Mouse (Mus musculus) kidney, postnatal 25 days (tissue): ENCODE data around the gene Cfap126.
"Not testable (repeated sequence)": the region's sequence is repeated elsewhere in the genome, so short reads cannot be mapped to it uniquely, and the experiment has no call there.

Experiments
- DNase-seq, 2 experiments: peaks; one replicate each; pipeline ENCODE4 v3.0.0; 2021; ENCODE audit warnings: mixed read lengths in 2 of 2

Gene Cfap126

DNA sequence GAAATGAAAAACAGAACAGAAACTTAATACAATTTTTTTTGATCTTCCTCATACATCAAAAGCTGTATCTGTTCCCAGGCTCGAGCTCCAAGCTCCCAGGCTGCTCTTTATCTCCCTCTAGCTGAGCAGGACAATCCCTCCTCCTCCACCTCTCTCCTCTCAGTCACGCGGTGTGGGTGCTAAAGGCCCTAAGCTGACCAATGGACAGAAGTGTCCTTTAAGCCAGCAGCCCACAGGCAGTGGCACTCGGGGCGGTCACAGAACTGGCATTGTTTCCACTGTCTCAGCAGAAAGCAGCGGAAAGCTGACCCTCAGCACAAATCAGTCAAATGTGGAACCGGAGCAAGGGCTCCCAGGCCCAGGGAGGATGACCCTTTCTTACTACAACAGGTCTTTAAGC is 15.5 kb downstream of the Cfap126 start:
- peak; percentile 82 to 95 for DNase-seq

GRCm38 (mm10) chr1:171130971-171131370 is 17.3 kb downstream of the Cfap126 start:
- DNase-seq = peak; percentile 50 to 63

DNA sequence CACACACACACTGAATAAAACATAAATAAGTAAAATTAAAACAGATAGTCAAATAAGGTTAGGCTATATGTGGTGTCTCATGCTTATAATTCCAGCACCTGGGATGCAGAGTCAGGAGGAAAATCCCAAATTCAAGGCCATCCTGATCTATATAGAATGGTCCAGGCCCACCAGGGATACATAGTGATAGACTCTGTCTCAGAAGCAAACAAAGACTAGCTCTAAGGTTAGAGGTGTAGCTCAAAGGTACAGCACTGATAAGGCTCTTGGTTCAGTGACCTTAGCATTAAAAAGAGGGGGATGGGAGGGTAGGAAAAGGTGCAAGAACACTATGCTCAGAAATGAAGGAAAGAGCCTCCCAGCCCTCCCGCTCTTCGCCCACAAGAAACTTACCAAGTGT is 21.9 kb downstream of the Cfap126 start:
- DNase-seq = no peak

DNA sequence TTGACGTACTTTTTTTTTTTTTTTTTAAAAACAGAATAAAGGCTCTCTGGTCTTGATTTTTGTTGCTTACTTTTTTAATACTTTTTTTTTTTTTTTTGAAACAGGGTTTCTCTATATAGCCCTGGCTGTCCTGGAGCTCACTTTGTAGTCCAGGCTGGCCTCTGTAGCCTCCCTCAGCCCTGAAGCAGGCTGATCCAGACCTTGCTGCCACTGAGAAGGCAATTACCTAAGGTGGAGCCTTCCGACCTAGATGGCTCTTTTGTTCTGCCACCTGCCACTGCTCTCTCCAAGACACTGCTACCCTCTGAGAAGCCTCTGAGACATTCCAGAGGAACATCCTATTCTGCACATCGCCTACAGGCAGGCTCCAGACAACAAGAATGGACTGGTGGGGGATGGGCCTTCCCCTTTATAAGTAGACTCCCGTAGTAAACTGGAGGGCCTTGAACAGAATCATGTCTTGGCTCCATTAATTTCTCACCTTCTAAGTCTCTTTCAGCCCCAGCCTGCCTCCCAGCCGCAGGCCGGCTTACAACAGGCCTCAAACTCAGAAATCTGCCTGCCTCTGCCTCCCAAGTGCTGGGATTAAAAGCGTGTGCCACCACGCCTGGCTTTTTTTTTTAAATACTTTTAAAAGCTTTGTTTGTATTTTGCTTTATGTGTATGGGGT is 23.9 kb downstream of the Cfap126 start:
- DNase-seq = not testable (repeated sequence)

DNA sequence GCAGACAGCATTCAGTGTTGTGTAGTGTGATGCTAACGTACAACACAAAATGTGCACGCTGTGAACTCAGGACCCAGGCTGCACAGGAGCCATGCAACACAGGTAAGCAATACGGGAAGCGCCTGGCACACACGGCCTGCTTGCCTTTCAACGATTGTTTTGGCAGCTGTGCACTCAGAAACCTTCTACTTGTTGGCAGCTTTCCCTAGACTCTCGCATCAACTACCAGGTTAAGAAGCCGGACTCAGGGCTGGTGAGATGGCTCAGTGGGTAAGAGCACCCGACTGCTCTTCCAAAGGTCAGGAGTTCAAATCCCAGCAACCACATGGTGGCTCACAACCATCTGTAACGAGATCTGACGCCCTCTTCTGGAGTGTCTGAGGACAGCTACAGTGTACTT is 29.3 kb downstream of the Cfap126 start:
- peak; percentile 64 to 80 for DNase-seq

DNA sequence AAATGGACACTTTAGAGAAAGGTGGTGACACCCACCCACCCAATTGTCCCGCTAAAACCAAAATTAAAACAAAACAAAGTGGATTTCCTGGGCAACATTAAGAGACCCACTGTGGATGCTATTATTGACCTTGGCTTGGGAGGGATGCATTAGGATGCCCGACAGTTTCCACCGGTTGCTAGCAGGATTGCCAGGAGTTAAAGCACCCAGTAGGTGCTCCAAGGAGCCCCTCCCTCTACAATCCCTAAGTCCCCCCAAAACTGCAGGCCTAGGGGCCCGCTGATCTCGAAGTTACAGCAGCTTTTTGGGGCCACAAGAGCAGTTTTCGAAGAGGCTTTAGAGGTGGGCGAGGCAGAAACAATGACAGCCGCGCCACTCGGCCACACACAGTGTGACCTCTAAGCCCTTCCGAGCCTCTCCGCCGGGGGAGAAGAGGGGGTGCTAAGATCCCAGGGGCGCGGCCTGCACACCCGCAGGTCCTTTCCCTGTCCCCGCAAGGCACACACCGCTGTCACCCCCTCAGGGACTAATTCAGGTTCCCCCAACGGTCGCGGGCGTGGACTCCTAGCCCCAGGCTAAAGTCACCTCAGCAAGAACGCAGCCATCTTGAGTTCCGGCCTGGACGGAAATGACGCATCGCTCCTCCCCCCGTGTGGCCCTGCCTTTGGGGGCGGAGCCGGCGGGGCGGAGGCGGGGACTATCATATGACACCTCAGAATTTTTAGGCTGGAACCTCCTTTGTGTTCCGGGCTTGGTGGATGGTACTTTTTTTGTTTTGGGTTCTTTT is 36.4 kb downstream of the Cfap126 start, which contains the start of the genes Sdhc and Mpz:
TSS of gene Sdhc (minus strand) at position 630 of the 787 bp plus-strand sequence.
TSS of gene Mpz (plus strand) at position 738 of the 787 bp plus-strand sequence.
- peak; percentile 96 to 97 for DNase-seq

- DNase-seq = no peak
These were observed 37.2 kb downstream of the Cfap126 start for GRCm38 (mm10) chr1:171150838-171151391.

DNA sequence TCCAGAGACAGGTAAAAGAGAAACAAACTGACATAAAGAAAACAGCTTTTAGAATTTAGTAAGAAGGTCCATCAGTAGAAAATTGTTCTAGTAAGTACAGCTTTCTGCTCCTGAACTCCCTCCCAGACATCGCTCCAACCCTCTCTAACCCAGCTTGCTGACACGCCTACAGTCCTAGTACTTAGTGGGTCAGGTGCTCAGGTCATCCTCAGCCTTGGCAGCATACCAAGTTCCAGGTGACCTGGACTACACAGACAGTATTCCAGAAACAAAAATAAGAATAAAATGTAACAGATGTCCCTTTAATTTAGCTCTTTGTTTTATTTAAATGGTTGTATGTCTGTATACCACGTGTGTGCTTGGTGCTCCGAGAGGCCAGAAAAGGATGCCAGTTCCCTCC is 38.2 kb downstream of the Cfap126 start:
- DNase-seq = peak; percentile 46 to 74

- DNase-seq = no peak
These were observed 42.9 kb downstream of the Cfap126 start for GRCm38 (mm10) chr1:171156644-171157043.

- no peak for DNase-seq
These were observed 44.2 kb downstream of the Cfap126 start for GRCm38 (mm10) chr1:171157965-171158364.

DNA sequence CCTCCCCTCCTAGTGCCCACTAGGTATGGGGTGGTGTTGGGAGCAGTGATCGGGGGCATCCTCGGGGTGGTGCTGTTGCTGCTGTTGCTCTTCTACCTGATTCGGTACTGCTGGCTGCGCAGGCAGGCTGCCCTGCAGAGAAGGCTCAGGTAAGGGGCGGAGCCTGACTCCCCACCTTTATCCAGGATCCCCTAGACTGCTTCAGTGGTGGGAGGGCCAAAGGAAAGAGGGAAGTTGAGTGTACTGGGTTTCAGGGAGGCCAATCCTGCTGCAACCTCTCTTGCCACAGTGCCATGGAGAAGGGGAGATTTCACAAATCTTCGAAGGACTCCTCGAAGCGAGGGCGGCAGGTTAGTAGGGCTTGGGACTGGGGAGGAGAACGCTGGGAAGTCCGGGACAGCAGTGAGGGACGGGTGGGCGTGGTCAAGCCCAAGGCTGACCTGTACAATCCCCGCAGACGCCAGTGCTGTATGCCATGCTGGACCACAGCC is 45.8 kb downstream of the Cfap126 start:
- DNase-seq = peak; percentile 24 to 58

- DNase-seq = no peak
These were observed 48.8 kb downstream of the Cfap126 start for GRCm38 (mm10) chr1:171162526-171162925.

DNA sequence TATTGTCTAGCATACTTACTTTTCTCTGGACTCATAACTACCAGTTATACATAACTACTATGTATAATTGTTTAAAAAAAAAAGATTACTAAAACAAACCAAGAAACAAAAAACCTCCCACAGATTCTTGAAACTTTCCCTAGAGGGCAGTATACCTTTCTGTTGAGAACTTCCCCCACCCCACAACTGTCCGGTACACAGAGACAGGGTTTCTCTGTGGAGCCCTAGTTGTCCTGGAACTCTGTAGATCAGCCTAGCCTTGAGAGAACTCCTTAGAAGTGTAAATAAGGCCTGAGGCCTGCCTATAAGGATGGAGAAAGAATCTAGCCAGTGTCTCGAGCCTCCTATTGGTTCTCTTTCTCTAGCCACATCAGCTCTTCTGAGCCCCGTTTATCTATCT is 50.5 kb downstream of the Cfap126 start:
- peak in 1 of 2 experiments; percentile 18 for DNase-seq

DNA sequence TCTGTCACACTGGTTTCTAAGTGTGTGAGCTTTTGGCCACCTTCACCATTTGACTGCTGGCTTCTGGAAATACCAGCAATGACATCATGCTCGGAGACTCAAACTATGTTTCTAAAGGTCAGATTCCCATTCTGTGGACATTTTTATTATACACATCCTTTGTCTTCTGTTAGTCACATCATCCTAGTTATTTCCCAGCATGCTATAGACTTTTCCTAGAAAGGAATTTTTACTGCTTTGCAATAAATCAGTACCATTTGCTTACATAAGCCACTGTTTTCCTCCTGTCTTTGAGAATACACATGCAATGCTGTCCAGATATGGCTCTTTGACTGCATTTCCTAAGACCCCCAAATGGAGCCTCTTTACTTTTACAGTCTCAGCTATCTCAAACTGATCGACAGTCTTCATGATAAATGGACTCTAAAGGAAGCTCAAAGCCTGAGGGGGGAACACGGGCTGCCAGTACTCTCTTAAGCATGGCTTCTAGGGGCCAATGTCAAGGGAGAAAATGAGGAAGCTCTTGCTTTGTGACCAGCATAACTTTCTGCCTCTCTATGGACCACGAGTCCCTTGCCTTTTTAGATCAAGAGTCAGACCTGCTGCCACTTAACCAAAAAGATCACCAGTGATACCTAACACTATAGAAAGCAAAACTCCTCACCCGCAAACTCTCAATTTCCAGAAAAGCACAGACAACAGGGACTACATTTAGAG is 52.1 kb downstream of the Cfap126 start:
- DNase-seq = no peak

DNA sequence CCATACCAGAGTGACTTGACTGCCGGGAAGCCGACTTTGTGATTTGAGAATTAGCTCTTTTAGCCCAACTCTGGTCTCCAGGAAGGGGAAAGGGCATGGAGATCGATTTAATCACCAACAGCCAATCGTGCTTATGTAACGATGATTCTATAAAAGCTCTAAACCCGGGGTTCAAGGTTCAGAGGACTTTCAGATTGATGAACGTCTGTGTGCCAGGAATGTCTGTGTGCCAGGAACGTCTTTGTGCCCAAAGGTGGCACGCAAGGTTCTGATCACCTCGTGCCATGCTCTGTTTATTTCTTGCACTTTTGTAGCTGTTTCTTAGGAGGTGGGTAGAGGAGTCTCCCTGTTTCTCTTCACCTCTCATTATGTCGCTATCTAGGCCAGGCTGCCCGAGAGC is 55.2 kb downstream of the Cfap126 start:
- DNase-seq = no peak

DNA sequence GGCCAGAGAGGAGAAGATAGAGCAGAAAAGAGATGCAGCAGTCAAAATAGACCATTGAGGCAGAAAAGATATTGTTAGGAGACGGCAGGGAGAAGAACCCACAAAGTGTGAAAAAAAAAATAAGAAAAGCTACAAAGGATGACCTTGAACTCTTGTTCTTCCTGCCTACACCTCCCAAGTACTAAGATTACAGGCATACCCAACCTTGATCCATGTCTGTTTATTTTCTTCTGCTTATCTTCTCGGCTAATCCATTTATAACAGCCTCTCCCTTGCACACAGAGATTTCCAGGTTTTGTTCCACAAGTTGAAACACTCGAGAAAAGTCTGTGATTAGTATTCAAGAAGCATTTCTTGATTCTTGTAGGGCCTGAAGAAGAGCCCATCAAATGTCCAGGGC is 56.2 kb downstream of the Cfap126 start:
- DNase-seq = no peak

DNA sequence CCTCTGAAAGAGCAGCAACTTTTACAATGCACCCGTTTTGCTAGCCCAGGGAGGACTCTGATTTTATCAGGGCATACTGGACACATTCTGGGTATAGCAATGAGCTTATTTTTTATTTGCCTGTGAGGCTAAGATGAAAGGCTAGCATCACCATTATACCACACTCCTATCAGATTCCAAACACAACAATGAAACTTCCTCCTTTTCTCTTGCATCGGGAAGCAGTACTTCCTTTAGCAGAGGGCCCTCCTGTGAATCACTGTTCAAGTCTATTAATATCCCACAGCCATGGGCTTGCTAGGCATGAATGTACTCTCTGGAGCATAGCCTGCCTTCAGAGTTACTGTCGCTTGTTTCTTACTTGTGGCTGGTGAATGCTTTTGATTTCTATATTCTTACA is 57.4 kb downstream of the Cfap126 start:
- no peak for DNase-seq

- DNase-seq = no peak
These were observed 59.1 kb downstream of the Cfap126 start for GRCm38 (mm10) chr1:171172779-171173178.
